Mouse (Mus musculus) gonadal fat pad, adult 2 months (tissue): ENCODE measurements around the gene Ano5. TPM values are rescaled to one million over a fixed set of nuclear protein-coding genes. Genes with fewer than 3 reads are reported as not detected.

Source experiments
- DNase-seq: peaks from one replicate; pipeline ENCODE4 v3.0.0-alpha.2; 2012; ENCODE audit warnings: low read depth
- polyA plus RNA-seq: library from polyadenylated mRNA; depleted of rRNA; stranded (reverse); fragments of >200 nt; gene quantifications from 2 replicates; pipeline ENCODE4 v1.2.3, GENCODE M21; 2012; rRNA removed

Gene Ano5
- polyA plus RNA-seq = 0.35 and 0.48 TPM in 2 replicates

DNA sequence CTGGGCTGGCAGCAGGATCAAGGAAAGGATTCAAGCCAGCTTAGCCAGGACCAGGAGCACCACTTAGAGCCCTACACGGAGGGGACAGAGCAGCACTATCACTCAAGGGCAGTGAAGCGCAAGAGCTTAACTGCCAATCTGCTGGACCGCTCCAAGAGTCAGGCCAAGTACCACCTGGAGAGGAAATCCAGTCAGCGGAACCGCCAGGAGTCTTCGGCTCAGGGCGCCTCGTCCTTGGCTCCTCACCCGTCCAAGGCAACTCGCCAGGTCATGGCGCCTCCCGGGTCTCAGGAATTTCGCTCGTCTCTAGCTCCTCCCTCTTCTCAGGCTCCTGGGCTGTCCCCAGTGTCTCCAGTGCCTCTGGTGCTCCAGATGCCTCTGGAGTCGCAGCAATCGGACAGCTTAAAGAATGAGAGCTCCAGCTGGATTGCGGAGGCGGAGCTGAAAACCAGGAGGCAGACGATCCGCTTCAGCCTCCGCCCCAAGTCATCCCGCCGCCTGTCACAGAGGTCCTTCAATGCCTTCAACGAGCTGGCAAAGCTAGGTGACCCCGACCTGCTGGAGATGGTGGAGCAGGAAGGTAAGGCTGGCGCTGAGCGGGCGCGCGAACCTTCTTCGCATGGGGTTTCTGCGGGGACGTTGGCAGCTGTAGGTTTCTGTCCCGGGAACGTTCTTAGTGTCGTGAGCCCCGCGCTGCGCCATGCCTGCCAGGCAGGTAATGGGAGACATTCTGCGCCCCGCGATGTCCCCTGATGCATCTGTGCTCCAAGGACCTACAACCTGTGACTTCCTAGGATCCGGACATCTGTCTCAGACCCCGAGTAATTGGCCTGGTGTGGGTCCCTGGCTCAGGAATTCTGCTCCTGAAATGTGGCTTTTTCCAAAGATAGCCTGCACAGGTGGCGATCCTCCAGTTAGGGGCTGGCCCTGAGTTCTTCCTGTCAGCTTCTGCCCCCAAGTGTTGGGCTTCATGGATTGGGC, at the start of gene Ano5:
Gene Ano5 (plus strand): TSS at position 359 of the 981 bp plus-strand sequence.
- DNase-seq = no peak

DNA sequence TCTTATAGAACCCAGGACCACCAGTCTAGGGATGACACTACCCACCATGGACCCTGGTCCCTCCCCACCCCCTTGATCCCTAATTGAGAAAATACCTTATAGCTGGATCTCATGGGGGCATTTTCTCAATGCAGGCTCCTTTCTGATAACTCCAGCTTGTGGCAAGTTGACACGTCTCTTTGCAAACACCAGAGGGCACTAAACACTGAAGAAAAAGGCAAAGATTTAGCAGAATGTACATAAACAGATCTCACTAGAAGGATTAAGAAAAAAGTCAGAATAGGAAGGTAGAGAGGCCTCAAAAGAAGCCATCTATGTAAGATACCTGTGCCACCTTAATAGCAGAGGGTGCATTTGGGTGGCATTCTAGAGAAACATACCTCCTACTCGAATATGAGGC, 11.4 kb upstream of the Ano5 start:
- DNase-seq = no peak

DNA sequence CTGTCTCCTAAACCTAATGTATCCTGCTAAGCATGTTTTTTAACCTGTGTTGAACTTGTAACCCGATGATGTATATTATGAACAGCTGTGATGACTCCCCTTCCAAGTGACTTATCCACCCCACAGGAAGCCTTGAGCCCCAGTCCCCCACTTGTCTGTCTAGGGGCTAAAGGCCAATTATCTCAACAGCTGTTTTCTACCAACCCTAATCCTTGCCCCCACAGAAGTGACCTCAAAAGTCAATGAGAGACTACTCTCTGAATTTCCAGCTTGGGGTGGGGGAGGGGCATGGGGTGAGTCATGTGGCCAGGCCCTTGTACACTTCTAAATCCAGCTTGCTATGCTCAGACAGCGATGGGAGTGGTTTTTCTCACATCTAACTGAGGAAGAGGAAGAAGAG, 6.9 kb upstream of the Ano5 start:
- no peak for DNase-seq

DNA sequence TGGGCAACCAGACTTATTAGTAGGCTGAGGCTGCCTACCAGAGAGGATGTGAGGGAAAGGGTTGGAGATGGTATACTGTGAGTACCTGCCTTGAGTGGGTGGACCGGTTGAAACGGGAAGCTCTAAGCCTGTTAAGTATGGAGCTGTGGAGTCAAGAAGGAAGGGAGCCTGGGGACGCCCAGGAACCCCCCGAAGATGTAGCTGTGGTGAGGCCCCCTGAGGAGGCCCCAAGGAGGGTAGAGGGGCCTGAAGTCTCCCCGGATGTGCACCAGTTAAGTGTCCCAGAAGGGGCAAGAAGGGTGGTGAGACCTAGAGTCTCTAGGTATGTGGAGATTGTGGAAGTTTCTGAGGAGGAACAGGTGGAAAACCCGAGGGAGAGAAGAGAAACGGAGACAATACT, 682 bp upstream of the Ano5 start:
- no peak for DNase-seq

DNA sequence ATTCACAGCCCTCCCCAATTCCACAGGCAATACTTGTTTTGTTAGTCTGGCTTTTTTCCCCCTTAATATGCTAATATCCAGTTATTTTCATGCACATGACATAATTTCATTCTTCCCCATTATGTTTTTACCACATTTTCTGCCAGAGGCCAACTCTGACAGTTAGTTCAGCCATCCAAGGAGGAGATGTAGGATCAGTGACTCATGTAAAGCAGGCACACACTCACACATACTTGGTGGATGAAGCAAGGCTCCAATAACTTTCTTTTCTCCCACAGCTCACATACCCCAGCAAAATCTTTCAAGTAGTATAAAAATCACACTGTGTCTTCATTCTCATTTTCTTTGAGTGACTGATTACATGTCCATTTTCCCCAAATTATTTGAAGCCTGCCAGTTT, 28.5 kb downstream of the Ano5 start:
- DNase-seq = no peak

DNA sequence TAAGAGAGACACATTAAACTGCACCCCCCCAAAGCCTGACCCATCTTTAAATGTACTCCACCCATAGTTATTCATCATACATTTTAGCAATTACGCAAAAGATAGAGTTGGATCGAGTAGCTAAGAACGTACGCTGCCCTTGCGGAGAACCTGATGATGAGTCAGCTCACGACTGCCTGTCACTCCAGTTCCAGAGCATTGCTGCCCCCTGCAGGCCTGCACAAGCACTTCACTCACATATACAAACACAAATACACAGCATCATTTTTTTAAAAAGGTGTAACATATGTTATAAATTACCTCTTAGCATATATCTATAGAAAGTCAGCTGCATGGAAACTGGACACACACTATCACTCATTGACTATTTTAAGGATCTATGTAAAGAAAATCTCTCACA, 29.9 kb downstream of the Ano5 start:
- DNase-seq = no peak

DNA sequence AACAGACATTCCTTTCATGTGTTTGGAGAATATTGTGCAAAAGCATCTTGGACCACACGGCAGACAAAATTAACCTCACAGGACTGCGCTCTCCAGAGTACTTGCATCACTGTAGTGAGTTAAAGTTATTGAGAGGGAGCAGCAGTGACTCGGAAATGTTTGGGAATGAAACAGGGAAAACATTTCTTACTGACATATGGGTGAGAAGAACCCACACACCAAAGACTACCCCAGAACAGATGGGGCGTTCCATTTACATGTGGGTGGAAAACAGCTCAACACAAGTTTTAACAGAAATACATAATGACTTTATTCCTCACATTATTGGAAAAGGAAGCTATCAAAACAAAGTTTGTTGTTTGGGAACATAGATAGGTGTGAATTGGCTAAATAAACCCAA, 89.2 kb downstream of the Ano5 start:
- DNase-seq = no peak

DNA sequence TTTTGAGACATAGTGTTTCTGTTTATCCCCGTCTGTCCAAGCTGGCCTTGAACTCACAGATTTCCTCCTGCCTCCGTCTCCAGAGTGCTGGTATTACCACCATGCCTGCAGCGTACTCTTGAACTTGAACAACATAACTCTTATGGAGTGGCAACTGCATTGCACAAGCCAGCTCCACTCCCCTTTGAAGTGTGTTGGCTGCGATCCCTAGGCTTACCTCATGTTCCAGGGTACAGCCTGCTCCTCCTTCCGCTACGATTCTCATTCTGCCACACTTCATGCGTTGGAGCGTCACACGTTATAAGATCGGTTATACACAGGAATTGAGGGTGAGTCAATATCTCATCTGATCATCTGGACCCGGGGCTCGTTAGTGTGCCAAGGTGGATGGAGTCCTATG, 92.9 kb downstream of the Ano5 start:
- DNase-seq = no peak

DNA sequence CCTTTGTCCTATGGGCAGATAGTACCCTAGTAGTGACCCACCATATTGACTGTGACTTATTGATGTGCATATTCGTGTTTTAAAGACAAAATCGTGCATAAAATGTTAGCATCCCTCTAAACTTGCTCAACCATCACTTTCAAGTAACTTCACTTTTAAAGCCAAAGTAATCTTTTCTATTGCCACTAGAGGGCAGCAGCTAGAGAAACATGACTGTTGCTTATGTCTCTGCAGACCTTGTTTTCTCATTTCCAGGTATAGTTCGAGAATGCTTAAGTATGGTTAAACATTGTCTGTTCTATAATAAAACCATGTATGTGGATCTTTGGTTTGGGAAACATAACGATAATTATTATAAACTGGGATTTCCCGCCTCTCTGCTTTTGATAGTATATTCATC, 103.6 kb downstream of the Ano5 start:
- DNase-seq = no peak

DNA sequence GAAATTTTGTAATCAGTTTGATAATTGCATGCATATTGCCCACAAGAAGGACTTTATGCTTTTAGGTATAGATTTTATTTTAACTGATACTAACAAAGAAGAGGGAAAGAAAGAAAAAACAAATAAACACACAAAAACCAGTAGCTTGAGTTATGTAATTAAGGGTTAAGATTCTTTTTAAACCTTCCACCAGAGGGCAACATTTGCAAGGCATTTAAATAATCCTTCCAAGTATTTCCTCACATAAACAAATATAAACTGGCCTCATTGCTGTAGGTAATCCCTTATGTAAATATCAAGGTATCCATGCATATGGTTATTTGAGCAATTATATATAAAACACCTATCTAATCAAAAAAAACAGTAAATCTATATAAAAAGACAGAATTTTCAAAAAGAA, 107.1 kb downstream of the Ano5 start:
- DNase-seq = no peak

DNA sequence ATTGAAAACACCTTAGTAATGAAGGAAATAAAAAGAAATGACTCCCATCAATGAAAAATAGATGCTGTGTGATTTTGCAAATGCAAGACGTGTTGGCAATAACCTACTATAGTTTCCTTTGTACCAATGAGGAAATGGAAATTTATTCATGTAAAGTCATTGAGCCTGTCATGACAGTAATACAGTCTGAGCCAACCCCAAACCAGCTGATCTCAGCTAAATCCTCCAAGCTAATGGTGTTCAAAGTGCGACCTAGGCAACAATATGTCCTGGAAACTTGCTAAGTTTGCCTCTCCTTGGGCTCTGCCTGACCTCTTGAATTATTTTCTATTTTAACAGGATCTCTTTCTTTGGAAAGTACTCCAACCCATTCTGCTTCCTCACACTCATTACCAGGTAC, 107.6 kb downstream of the Ano5 start:
- no peak for DNase-seq

DNA sequence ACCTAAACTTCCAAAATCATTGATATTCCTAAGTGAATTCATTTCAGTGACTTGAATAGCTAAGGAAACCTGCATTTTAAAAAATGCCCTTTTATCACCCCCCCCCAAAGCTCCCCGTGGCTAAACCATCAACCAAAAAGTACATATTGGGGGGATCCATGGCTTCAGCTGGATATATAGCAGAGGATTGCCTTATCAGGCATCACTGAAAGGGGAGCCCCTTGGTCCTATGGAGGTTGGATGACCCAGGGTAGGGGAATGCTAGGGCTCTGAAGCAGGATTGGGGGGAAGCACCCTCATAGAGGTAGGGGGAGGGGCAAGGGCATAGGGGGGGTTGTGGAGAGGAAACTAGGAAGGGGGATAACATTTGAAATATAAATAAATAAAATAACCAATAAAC, 109.1 kb downstream of the Ano5 start:
- DNase-seq = no peak

DNA sequence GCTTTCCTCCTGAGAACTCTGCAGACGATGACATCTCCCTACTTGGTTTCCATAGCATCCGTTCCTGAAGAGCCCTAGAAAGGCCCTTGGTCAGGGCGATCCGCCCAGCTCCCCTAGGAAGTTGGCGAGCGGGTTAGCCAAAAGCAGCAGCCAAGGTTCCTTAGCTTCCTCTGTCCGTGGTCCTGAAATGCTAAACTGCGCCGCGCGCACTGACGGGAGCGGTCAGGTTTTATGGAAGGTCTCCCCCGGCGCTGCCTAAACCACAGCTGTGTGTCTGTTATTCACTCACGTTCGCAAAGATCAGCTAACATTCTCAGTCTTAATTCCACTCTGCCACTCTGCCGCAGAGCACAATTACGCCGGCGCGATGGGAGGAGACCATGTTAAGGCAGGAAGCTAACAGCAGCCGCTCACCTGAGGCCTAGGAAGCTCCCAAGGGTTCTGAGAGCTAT, 110.9 kb downstream of the Ano5 start, which contains the start of gene Slc17a6:
Gene Slc17a6 (plus strand): TSS at position 313 of the 452 bp plus-strand sequence.
- no peak for DNase-seq

DNA sequence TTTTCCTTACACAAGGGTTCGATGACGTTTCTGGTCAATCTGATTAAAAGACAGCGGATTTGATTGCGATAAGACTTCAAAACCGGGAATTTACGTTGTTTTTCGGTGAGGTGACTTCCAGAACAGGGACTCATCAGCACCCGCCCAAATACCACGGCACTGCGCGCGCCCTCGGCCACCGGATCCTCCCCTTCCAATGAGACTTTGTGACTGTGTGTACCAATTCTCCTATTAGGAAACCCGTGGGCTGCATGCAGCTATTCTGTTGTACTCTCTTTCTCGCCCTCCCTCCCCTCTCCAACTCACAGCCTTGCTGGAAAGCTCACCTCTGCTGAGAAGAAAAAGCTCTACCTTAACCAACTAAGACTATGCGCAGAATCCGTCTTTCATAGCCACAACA, 111.4 kb downstream of the Ano5 start:
- DNase-seq = no peak

DNA sequence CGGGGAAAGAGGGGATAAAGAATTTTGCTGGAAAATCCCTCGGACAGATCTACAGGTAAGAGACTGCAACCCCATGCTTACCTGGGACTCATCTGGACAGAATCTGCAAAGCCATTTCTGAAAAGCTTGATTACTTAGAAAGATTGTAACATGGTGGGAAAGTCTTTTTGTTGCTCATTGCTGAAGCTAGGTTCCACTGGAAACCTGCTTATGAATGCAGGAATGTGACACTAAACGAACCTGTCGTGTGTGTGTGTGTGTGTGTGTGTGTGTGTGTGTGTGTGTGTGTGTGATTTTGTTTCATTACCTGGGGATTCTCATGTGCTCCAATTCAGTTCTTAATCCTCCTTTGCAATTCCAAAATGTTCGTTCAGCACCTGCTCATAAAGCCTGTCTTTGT, 111.8 kb downstream of the Ano5 start:
- no peak for DNase-seq

DNA sequence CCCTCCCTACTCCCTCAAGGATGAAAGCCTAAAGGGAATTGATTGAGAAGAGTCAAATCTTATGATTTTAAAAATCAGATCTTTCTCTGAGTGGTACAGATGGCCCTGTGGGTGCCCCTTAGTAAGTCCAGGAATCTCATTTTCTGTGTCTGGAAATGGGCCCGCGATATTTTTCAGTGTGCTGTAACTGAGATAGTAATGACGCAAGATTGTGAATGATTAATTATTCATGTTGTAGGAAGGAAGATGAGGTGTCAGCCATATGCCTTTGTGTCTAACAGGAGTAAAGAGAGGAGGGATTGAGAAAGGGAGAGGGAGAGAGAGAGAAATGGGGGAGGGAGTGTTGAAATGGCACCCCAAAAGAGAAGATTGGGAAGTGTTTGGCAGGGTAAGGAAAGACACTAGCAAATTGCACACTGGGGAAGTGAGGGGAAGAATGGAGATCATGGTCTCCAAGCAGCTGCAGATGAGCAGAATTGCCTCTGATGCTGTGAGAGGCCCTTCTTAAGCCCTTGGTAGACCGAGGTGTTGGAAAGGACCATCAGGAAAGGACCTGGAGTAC, 113.6 kb downstream of the Ano5 start:
- no peak for DNase-seq

DNA sequence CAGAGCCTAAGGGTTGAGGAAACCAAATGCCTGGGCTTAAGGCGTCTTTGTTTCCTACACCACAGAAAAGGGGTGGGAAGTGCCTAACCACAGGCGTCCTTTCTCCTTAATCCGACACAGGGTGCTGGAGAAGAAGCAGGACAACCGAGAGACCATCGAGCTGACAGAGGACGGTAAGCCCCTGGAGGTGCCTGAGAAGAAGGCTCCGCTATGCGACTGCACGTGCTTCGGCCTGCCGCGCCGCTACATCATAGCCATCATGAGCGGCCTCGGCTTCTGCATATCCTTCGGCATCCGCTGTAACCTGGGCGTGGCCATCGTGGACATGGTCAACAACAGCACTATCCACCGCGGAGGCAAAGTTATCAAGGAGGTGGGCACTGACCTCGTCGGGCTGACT, 114.3 kb downstream of the Ano5 start:
- DNase-seq = no peak

DNA sequence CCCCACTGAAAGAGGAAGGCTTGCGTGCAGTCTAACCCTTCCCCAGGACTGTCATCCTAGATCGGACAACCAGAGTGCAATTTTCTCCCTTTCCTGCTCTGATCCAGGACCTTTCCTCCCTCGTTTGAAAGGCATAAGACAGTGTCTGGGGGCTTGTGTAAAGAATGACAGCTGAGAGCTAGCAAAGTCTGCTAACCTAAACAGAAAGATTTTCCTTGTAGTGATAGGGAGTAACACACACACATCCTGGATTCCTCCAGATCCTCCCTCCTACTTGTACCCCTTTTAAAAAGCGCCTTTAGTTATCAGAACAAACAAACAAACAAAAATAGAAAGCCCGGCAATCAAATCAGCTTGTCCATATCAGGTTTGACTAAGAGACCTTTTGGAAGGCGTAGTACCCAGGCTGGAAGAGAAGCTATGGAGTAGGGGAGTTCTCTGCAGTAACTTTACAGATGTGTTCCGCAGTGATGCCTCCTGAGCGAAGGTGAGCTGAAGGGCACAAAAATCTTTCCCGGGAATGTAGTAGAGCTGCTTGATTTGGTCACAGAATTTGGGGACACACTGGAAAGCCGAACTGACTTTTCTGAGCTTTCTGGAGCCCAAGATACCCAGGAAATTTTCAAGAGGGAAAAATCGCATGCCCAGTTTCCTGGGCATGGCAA, 114.9 kb downstream of the Ano5 start:
- no peak for DNase-seq

DNA sequence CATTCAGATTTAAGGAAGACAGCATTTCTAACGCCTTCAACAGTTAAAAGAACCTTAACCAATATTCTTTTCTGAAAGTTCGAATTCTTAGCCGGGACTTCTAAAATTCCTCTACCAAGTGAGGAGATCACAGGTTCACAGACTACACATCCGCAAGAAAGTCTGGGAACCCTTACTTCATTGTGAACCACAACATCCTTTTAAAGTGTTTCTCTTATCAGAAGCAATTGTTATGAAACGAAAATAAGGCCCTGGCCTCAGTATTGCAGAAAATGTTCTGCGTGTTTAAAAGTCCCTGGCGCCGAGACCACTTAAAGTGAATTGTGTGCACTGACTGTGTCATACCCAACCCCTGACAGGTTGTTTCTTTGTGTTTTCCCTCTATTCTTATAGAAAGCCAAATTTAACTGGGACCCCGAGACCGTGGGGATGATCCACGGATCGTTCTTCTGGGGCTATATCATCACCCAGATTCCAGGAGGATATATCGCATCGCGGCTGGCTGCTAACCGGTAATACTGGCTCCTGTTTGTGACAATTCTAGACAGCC, 115.7 kb downstream of the Ano5 start:
- no peak for DNase-seq

DNA sequence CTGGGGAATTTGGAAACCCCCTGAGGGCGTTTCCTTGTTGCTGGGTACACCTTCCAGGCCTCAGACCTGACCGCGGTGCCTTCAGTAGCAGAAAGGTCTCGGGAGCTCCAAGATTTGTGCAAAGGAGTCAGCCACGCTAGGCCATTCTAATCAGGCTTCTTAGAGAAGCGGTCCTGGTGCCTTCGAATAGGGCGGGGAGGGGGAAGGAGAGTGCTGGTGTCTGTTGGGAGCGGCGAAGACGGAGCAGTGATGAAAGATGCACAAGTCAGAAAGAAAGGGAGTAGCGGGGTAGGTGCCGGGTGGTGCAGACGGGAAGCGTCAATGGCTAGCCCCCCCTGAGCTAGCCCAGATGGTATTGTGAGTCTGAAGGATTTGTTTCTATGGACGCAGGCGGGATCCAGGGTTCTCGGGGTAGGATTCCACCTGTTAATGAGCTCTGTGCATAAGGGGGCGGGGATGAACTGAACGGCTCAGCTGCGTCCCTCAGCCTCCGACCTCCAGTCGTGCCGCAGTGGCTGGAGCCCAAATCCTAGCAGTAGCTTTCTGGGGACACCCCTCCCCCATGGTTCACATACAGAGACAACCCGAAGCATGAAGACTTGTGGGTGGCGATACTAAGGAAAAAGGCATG, 116.3 kb downstream of the Ano5 start:
- no peak for DNase-seq

DNA sequence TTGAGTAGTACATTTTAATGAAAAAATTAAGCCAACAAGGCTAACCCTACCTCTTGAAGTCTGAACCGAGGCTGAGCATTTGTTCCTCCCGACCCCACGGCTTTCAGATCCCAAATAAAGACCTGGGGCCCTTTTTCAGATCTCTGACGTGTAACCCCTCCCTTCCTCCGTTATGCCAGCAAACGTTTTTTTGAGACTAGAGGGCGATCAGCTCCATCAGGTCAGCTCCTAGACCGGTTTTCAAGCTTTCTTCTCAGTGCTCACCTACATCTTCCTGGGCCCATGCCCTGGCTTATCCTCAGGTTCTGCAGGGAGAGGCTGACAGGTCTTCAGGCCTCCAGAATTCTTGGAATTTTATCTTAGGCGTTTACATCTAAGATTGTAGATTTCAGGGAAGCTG, 116.8 kb downstream of the Ano5 start:
- no peak for DNase-seq

DNA sequence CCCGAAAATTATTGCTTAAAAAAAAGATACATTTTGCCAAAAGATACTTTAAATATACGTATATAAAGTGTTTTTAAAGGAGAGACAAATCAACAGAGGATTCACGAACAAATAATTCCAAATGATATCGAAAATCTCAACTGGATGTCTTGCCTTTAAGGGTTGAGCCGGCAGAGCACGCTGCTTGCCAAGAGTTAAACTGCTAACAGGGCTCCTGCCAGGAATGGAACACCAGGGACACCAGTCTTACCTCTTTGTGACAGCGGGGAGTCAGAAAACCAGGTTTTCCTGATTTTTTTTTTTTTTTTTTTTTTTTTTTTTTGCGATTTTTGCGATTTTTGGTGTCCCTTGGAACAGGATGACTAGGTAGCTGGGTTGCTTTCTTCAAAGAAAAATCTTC, 117.5 kb downstream of the Ano5 start:
- no peak for DNase-seq
